Mouse (Mus musculus) cerebral cortex, adult 2 months (tissue): Measurements from ENCODE around the gene Ppm1n.

Experiments
- WGBS: fragments of 180-500 bp; shearing (Covaris S2); methylation state at CpG from one replicate; pipeline ENCODE4 v1.1.7; 2018; 5-methylcytosine and 5-hydroxymethylcytosine counted together

Ppm1n gene

DNA sequence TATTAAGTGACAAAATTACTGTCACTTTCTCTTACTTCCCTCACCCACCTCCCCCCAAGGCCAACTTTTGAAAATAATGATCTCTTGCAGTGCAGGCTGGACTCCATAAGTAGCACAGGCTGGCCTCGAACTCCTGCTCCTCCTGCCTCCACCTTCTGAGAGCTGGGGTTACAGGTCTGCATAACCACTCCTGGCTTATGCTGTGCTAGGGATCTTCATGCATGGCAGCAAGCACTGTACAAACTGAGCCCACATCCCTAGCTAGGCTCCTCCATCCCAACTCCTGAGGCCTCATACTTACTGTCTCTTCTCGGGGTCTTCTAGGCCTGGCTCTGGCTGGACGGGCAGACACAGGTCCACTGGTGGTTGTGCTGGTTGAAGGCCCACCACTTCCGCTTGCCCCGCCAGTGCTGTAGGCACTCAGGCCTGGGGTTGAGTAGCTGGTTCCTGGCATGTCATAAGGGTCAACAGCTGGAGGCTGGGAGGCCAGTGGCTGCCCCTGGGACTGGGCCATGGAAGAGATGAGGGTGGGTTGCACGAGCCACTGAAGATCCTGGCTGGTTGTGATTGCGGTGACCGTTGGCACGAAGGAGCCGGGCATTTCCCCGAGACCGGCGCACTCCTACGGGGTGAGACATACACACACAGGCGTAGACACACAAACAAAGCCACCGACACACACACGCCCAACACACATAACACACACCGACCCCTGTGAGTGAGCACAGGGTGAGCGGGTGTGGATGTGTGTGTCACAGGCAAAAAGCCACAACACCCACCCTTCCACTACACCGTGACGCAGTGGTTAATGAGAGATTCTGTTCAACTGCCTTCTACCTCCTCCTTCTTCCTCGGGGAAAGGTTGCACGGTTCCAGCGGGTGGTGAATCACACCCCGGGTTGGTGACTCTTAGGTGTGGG lies 27.2 kb upstream of the Ppm1n start:
- 61% methylated on average over 25 of the region's 25 CpGs for WGBS

GRCm38 (mm10) chr7:19305796-19306765 lies 26.2 kb upstream of the Ppm1n start:
- WGBS, result 59% methylated on average over 16 of the region's 16 CpGs

DNA sequence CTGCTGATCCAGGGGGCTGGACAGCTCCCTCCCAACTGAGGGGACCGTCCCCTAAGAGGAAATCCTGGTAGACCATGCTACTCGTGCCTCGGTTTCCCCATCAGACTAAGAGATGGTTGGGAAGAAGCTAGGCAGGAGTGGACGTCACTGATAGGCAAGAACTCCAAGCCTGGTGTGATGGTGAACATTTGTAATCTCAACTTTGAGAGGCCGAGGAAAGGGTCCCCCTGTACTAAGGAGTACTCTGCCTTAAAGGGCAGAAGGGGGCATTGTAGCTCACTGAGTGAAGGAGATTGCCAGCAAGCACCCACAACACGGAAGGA lies 25.5 kb upstream of the Ppm1n start:
- 38% methylated on average over 6 of the region's 6 CpGs for WGBS

GRCm38 (mm10) chr7:19304501-19305412 lies 24.9 kb upstream of the Ppm1n start:
- WGBS, result 16% methylated on average over 48 of the region's 48 CpGs

DNA sequence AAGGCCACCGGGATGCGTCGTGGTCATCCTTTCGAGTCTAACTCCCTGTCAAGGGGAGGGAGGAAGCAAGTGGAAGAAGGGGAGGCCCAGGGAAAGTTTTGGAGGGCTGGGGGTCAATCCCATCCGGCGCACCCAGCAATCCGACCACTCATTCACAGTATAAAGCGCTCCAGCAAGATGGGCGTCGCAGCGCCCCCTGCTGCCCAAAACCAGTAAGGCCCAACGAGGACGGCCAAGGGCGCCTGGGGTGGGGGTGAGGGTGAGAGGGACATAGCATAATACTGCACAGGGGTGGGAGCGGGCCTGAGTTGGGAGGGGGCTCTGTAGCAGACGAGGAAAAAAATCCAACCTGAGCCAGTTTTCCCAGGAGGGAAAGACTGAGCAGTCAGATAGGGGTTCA lies 23.9 kb upstream of the Ppm1n start:
- WGBS, result 6% methylated on average over 16 of the region's 16 CpGs

- 85% methylated on average over 12 of the region's 12 CpGs for WGBS
Measured at GRCm38 (mm10) chr7:19303046-19303305, 23.1 kb upstream of the Ppm1n start.

- WGBS, result 55% methylated on average over 13 of the region's 13 CpGs
Measured at GRCm38 (mm10) chr7:19302264-19303045, 22.6 kb upstream of the Ppm1n start.

GRCm38 (mm10) chr7:19301461-19302263 lies 21.8 kb upstream of the Ppm1n start:
- 7% methylated on average over 16 of the region's 16 CpGs for WGBS

DNA sequence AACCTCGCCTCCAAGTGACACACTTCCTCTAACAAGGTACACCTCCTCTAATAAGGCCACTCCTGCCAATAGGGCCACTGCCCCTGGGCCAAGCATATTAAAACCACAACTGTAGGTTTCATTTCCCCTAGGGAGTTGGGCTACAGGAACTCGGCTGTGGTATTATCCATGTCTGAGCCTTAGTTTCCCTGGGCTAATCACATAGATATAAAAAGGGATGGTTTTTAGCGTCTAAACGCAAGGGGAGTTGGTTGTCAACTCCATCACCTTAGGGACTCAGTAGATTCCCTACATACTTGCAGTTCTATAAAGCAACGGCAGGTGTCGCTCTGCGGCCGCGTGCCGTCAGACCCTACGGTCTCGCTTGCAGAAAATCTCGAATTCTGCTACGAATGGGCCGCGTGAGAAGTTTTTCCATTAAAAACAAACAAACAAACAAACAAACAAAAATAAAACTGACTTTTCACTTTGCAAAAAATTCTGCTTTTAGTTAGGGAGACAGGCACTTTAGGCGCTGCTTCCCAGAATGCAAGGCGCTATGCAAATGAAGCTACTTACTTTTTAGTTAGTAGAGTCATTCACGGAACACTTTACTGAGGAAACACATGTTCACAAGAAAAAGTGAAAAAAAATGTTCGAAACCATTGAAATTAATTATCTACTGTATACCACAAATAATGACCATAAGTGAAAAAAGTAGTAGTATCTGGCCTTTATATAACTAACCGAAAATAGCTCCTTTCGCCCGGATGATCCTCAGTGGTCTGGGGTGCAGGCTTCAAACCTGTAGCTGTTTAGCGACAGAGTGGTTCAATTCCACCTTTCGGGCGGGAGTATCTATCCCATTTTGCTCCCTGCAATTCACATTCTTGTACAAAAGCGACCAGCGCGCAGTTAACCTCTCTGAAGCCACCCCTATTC lies 20.9 kb upstream of the Ppm1n start:
- under 1% methylated on average over 29 of the region's 29 CpGs for WGBS

DNA sequence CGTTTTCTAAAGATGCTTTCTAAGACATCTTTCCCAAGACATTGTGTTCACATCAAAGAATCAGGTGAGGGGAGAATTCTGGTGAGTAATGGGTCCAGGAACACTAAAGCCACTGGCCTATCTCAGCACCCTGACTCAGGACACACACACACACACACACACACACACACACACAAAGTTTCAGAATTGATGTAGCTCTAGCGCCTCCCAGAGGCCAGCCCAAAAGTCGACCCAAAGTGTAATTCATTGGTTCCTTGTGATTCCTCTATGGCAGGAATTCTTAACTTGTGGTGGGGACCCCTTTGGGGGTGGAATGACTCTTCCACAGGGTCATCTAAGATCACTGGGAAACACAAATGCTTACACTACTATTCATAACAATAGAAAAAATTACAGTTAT lies 19.3 kb upstream of the Ppm1n start:
- 23% methylated on average over 3 of the region's 3 CpGs for WGBS

DNA sequence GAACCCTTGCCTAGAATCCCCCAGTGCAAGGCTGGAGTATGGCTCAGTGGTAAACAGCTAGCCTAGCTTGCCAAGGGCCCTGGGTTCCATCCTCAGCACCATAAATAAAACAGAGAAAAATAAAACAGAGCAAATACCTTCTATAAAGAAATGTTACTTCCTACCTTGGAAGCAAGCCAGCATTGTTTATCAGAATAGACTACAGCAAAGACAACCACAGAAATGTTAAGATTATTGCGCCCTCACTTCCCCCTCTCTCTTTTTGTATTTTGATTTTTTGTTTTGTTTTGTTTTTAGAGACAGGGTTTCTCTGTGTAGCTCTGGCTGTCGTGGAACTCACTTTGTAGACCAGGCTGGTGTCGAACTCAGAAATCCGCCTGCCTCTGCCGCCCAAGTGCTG lies 17.9 kb upstream of the Ppm1n start:
- 87% methylated on average over 5 of the region's 5 CpGs for WGBS

GRCm38 (mm10) chr7:19297034-19297433 lies 17.2 kb upstream of the Ppm1n start:
- 85% methylated on average over 6 of the region's 6 CpGs for WGBS

DNA sequence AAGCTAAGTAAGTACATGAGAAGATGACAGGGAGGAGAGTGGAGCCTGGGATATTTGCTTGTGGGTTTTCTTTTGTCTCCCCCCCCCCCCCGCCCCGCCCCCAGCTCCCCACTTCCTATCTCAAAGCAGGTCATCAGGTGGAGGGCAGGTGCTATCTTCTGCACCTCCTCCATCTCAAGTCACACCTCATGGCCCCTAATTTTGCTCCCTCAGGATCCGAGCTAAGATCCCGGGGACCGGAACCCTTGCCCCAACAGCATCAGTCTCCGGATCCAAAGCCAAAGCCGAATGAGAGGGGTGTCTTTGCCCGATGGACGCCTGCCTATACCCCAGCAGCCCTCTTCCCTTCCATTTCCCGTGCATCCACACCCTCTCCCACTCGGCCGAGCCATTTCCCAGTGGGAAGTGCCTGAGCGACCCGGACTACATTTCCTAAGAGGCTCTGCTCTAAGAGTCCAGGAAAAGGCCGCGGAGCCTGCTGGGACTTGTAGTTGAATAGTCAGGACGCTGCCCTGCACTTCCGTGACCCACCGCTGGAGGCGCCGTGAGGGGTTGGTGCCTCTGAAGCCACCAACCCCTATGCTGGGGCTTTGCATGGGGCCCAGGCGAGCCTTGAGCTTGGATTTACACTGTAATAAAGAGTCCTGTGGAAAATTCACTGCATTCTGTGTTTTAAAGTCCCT lies 15.8 kb upstream of the Ppm1n start:
- WGBS, result 17% methylated on average over 21 of the region's 22 CpGs

DNA sequence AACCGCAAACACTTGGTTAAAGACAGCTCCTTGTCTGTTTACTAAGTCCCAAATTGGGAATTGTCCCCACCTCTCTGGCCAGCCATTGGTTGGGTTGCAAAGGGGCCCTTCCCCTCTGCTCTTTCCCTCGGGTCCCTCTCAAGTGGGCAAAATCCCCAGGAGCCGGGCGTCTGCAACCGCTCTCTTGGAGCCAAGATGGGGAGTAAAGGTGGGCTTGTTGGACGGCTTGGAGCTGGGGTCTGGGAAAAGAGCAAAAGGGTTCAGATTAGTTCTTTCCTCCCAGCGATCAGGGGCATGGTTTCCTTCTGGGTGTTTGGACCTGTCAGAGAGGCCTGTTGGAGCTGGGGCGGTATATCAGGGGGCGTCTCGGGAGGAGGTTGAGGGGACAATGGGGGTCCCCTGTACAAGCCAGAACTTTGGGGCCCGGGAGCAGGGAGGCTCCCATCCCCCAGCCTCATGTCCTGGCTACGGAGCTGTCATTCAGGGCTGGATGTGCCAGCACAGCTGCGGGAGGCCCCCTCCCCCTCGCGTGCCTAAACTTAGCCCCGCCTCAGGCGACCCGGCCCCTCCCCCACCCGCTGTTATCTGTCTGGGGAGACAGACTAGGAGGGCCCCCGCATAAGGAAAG lies 11.2 kb upstream of the Ppm1n start:
- WGBS, result 18% methylated on average over 20 of the region's 20 CpGs

DNA sequence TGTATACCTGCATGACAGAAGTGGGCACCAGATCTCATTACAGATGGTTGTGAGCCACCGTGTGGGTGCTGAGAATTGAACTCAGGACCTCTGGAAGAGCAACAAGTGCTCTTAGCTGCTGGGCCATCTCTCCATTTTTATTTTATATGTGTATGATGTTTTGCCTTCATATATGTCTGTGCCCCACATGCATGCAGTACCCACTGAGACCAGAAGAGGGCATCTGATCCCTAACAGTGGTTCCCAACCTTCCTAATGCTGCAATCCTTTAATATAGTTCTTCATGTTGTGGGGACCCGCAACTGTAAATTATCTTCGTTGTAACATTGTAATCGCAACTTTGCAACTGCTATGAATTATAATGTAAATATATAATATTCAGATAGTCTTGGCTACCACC lies 4.9 kb upstream of the Ppm1n start:
- 35% methylated on average over 4 of the region's 4 CpGs for WGBS

- 19% methylated on average over 14 of the region's 14 CpGs for WGBS
Measured at GRCm38 (mm10) chr7:19283406-19283804, 3.5 kb upstream of the Ppm1n start.

DNA sequence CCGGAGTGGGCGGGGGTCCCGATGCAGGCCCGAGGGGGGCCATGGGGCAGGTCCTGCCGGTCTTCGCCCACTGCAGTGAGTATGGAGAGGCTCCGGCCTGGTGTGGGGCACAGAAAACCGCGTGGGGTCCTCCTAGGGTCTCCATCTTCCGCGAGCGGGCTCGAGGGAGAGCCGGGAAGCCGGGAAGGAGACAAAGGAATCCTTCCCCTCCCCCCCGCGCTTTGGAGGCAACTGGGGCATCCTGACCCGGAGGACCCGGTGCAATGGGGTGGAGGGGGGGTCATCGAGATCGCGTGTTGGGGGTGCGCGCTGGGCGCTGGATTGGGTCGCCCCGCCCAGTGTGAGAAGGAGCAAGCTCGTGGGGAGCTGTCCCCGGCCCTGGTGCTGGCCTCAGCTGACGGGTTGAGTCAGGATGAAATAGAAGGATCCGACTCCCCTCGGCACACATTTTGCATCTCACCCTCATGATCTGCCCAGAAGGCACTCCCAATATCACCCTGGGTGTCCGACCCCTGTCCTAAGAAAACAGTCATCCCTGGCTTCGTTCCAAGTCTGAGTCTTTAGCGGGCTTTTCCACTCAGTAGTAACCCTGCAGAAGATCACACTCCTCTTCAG lies 3.0 kb upstream of the Ppm1n start:
- WGBS, result 1% methylated on average over 35 of the region's 35 CpGs

GRCm38 (mm10) chr7:19282385-19282784 lies 2.5 kb upstream of the Ppm1n start, which contains the start of gene Rtn2:
Gene Rtn2 (plus strand): TSS chr7:19282624.
- under 1% methylated on average over 37 of the region's 37 CpGs for WGBS
